Mouse (Mus musculus): ENCODE measurements around the gene Rfc2.

Gene Rfc2

DNA sequence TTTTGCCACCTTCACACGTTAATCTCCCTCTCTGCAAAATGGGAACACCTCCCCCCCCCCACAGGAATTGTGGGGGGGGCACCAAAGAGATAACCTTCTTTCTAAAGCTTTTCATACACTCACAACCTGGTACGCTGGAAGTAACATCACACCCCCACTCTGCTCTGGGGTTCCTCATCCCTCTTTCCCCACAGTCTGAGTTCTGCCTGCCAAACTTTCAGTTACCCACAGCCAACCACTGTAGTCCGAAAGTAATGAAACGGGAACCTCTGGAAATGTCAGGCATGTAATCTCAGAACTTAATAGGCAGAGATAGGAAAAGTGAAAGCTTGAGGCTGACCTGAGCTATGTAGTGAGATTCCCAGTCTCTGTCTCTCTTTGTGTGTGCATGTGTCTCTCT lies 13.7 kb upstream of the Rfc2 start:
- no peak for DNase-seq

DNA sequence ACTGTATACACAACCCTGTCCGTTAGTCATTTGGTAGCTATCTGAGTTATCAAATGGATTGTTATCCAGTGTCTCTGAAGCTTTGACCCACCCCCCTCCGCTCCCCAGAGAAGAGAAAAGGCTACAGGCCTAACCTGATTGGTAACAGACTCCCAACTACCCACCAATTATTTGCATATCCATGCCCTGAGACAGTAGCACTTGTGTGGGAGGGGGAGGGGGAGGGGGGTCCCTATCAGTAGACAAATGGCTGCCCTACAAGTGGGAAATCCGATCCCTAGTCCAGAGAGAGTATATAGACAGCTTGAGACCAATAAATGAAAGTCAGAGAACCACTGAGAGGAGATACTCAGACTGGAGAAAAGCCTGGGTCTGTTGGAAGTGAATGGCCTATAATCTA lies 13.1 kb upstream of the Rfc2 start:
- DNase-seq, result no peak

DNA sequence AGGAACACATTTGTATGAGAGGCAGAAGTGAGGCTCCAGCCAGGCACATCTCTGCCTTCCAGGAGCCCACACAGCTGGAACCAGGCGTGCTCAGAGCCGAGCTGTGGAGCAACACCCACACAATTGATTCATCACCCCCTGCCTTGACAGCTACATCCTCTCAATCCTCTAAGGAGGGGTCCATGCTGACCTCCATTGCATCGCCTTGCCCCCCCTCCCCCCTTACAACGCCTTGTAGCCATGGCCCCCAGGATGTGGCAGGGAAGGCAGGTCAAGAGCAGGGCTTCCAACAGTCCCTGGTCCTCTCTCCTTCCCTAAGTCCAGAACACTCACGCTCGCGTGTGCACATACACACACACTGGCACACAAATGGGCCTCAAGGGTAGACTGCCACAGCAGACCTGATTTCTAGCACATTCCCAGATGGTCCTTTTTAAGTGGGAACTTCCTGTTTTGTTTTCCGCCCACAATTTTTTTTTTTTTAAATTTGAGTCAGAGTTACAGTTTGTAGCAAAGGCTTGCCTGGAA lies 12.1 kb upstream of the Rfc2 start:
- no peak for DNase-seq

GRCm38 (mm10) chr5:134571730-134572507 lies 9.2 kb upstream of the Rfc2 start:
- DNase-seq, result peak; percentile 30 to 32

- DNase-seq, result no peak
Measured at GRCm38 (mm10) chr5:134572508-134573214, 8.5 kb upstream of the Rfc2 start.

DNA sequence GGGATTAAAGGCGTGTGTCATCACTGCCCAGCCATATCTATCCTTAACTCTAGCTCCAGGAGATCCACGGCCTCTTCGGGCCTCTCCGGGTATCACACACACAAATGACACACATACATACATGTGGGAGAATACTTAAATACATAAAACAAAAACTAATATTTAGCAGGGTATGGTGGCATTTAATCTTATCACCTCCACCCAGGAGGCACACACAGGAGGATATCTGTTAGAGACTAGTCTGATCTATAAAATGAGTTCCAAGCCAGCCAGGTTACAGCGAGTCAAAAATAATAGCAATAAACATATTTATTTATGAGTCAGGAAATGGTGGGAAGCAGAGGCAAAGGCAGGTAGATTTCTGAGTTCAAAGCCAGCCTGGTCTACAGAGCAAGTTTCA lies 5.3 kb upstream of the Rfc2 start:
- no peak for DNase-seq

DNA sequence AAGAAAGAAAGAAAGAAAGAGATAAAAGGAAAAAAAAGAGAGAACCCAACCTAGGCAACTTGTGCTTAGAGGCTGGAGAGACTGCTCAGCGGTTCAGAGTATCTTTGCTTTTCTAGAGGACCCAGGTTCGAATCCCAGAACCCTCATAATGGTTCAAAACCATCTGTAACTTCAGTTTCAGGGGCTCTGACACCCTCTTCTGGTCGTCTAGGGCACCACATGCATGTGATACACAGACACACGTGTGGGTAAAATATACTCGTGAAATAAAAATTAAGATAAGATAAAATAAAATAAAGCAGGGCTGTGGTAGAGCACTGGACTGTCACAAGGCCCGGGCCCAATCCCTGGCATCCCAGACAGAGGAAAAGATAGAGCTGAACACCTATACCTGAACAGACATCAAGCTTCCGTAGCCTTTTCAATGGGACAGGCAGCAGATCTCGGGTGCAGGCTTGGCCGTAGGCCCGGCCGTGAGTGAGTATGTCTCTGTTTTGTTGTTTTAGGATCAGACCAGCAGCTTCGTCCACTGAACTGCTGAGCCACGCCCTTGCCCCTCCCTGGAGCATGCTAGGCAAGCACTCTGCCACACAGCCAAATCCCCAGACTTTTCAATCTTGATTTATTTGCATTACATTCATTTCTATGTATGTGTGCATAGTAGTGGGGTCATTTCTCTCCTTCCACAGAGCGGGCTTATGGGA lies 4.5 kb upstream of the Rfc2 start:
- DNase-seq, result no peak

GRCm38 (mm10) chr5:134577534-134577933 lies 3.6 kb upstream of the Rfc2 start:
- DNase-seq, result no peak

- DNase-seq, result no peak
Measured at GRCm38 (mm10) chr5:134579135-134579534, 2.0 kb upstream of the Rfc2 start.

DNA sequence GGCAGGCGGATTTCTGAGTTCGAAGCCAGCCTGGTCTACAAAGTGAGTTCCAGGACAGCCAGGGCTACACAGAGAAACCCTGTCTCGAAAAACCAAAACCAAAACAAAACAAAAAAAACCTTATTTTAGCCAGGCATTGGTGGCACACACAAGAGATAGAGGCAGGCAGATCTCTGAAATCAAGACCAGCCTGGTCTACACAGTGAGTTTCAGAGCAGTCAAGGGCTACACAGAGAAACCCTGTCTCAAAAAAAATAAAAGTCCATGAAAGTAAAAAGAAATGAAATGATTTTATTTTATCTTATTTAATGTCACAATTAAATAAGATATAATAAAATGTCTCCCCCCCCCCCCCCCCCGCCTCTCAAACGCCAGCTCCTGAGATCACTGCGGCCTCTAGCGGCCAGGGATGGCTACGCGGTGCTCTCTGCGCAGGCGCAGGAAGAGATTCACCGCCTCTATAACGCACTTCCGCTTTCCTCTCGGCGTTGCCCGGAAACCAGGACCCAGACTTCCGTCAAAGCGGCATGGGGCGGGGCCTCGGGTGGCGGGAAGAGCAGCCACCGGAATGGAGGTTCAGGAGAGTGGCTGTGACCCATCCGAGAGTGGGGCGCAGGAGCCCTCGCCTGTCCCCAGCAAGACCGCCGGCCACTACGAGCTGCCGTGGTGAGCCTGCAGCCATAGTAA lies 1.2 kb downstream of the Rfc2 start:
- DNase-seq, result peak; percentile 96 to 97

GRCm38 (mm10) chr5:134583006-134583883 lies 2.1 kb downstream of the Rfc2 start:
- no peak for DNase-seq

DNA sequence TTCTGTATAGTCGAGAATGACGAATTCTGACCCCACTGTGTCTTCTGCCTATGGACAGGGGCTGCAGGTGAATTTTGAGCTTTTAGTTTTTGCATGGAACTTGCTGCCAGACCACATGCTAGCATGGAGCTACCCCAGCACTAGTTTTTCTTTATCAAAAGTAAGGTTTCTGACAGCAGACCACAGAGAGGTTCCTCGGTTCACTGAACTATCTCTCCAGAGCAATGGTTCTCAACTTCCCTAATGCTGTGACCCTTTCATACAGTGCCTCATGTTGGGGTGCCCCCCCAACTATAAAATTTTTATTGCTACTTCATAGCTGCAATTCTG lies 2.7 kb downstream of the Rfc2 start:
- no peak for DNase-seq

GRCm38 (mm10) chr5:134584798-134585197 lies 3.6 kb downstream of the Rfc2 start:
- no peak for DNase-seq

- DNase-seq, result no peak
Measured at GRCm38 (mm10) chr5:134589900-134590299, 8.7 kb downstream of the Rfc2 start.

GRCm38 (mm10) chr5:134592026-134592581 lies 10.9 kb downstream of the Rfc2 start:
- DNase-seq, result no peak

GRCm38 (mm10) chr5:134593093-134593492 lies 11.9 kb downstream of the Rfc2 start:
- no peak for DNase-seq

- DNase-seq, result no peak
Measured at GRCm38 (mm10) chr5:134597711-134598110, 16.5 kb downstream of the Rfc2 start.

GRCm38 (mm10) chr5:134604376-134604775 lies 23.2 kb downstream of the Rfc2 start:
- no peak for DNase-seq

DNA sequence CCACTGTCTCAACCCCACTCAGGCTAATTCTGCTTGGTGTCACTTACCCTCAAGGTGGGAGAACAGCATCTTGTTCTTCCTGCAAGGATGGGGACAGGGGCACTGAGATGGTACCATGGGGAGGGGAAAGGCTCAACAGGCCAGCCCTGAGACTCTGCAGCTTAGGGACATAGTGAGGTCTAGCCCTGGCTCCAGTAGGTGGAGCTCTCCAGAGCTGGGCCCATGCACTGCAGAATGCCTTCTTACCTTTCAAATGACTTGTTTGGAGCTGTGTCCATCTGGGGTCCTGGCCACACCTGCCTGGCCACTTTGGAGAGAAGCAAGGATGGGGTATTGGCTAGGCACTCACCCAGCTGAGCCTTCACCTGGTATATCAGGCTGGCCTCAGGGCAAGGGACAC lies 25.1 kb downstream of the Rfc2 start:
- peak in 1 of 2 experiments; percentile 16 for DNase-seq

DNA sequence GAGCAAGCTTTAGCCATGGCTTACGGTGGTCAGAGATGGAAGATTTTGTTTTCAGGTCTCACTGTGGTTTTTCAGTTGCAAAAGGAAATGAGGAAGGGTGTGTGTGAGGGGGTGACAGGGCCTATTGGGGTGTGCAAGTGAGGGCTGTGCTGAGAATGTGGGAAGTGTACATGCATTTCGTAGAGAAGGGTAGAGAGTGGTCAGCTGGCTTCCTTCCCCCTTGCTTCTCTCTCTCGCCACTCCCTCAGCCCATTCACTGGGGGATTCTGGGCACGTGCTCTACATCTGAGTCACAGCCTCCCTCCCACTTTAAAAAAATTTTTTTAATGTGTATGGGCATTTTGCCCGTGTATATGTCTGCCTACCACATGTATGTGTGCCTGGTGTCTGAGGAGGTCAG lies 26.0 kb downstream of the Rfc2 start:
- no peak for DNase-seq

GRCm38 (mm10) chr5:134609916-134610643 lies 28.9 kb downstream of the Rfc2 start:
- DNase-seq, result no peak

Data from thymus, postnatal 36 days (tissue).